Mouse (Mus musculus) gastrocnemius, adult 2 months (tissue): ENCODE data around the gene Tbc1d25. TPM values are rescaled to one million over a fixed set of nuclear protein-coding genes. Genes with fewer than 3 reads are reported as not detected.

Experiments used
- DNase-seq: peaks from one replicate; pipeline ENCODE4 v3.0.0; 2022
- H3K27ac ChIP-seq: fragments of 200-600 bp; 2 replicates; pipeline ENCODE4 v1.8.1; 2022; ENCODE audit warnings: mild to moderate bottlenecking
- H3K4me3 ChIP-seq: fragments of 200-600 bp; 2 replicates; pipeline ENCODE4 v1.8.1; 2022; ENCODE audit warnings: mild to moderate bottlenecking, moderate library complexity
- CTCF ChIP-seq: fragments of 200-600 bp; IDR thresholded peaks from 2 replicates; pipeline ENCODE4 v1.8.1; 2022; ENCODE audit warnings: antibody characterized with exemption, mild to moderate bottlenecking, moderate library complexity
- intact Hi-C: fragments of 180-260 bp; cut with DNase I; formaldehyde crosslinking; loops from one replicate; pipeline ENCODE4 v1.15.1; 2025
- total RNA-seq, 2 experiments: library from RNA; stranded (reverse); gene quantifications; 2 replicates each; pipeline ENCODE4 v1.2.3; 2021

Tbc1d25 gene
- total RNA-seq, 2 experiments from 2014 or later, result 3.1 to 3.2 TPM

DNA sequence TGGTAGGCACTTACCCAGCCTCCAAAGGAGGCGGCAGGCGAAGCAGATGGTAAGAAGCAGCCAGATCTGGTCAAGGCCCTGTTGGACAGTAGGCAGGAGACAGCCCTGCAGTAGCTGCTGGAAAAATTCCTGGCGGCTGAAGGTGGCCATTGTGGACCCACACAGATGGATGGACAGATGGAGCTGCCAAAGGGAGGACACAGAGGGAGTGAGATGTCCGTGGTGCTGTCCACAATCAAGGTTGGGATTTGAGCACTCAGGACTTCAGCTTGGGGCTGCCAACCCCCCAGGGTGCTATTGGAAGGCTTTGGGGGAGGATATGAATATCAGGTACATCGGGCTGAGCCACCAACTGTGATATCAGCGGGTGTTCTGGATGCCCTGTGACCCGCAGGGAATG lies 29.6 kb upstream of the Tbc1d25 start:
- DNase-seq, result no peak
- no peak overlapping the region for H3K27ac ChIP-seq
- intact Hi-C loops, result no loop called here
- H3K4me3 ChIP-seq, result peak overlapping the region; percentile 84
- no peak for TF ChIP-seq CTCF

DNA sequence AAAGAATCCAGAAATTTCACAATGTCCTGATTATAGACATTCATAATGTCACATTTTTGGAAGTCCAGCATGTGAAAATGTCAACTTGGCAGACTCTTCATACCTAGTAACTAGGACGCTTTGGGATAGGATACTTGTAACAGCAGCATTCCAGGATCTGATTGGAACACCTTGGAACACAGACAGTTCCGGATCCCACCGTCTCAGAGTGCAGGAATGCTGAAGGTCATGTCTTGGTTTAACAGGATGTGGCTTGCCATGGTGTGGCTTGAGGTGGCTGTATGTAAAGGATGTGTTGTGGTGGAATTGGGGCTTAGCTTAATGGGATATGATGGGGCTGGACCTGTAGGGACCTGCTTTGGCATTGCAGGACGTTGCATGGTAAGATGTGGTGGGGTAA lies 29.1 kb upstream of the Tbc1d25 start:
- intact Hi-C loops, result no loop called here
- DNase-seq, result no peak
- Histone ChIP-seq H3K4me3 (no peak overlapping the region), H3K27ac (no peak overlapping the region)
- no peak for TF ChIP-seq CTCF

DNA sequence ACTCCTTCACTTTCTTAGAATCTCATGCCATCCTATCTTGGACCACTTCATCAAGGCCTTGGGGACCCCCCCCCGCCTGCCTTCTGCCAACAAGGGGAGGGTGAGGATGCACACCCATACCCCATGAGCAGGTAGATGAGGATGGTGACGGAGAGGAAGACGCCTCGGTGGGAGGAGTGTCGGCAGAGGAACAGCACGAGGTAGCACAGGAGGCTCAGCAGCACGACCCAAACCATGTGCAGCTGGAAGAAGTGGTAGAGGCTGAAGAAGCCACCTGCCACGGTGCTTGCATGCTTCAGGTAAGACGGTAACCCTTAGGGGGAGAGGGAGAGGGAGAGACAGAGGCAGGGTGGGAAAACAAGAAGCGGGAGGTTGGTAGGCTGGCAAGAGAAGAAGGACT lies 28.1 kb upstream of the Tbc1d25 start:
- no peak for TF ChIP-seq CTCF
- no peak overlapping the region for H3K27ac ChIP-seq
- no peak for DNase-seq
- no peak overlapping the region for H3K4me3 ChIP-seq
- intact Hi-C loops, result no loop called here

DNA sequence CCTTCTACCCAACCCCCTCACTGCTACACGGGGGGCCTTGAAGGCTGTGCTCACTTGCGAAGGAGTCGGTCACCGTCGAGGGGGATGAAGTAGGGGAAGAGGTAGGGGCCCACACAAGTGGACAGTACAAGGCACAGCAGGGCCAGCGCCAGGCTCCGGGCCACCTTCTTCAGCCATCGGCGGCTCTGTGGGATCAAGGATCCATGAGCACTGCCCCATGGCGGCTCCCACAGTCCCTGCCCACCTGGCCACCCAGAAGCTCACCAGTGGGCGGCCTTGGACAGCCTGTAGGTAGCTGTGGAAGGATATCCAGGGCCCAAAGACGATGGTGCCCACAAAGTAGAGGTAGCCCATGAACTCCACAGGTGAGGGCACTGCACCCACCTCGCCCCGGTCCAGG lies 27.1 kb upstream of the Tbc1d25 start:
- intact Hi-C loops, result no loop called here
- DNase-seq, result no peak
- no peak overlapping the region for H3K4me3 ChIP-seq
- H3K27ac ChIP-seq, result no peak overlapping the region
- no peak for TF ChIP-seq CTCF

DNA sequence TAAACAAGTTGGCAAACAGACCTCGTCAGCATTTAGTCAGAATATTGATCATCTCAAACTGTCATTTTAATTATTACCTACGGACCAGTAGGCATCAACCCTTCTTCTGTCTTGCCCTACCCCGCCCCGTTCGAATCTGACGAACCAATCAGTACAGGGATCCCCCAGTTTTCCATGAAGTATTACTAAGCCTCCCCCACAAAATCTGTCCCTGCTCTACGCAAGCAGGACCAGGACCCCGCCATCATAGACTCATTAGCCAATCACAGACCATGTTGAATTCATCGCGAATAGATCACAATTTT lies 17.4 kb upstream of the Tbc1d25 start, which contains the start of gene Ebp:
TSS of gene Ebp (minus strand) at position 94 of the 305 bp plus-strand sequence.
- TF ChIP-seq CTCF, result no peak
- intact Hi-C loops, result loop anchor here (10.0 kb wide), 1 partner anchor 51 kb away; no protein-coding TSS in a partner anchor
- H3K4me3 ChIP-seq, result peak within 1 kb of the TSS; percentile 84

DNA sequence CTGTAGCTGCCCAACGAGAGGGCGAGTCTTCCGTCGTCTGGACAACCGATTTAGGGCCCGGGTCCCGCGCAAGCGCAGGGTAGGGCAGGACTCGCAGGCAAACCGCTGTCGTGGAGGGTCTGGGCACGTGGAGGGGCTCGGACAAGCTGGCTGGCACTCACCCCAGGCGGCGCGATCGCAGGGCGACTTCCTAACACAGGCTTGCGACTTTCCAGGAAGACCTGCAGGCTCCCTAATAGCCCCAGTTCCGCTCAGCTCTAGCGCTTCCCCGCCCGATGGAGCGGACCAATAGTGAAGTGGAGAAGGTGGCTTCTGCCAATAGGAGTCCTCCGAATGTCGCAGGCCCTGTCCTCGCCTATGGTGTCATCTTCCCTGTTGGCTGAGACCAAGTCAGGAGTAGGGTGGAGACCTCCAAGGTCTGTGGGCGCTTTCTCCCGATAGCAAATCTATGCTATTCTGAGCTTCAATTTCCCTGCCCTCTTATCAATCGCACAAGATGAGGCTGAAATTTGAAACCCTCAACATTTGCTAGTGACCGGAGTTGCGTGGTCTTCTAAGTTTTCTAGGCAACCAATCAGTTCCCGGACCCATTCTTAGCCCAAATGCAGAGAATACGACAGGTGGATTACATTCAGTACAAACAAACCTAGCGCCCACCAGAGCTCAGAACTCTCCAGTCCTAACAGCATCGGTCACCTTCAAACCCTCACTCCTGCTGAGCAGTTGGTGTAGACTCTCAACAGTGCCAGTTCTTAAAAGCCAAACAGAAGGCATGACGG lies 16.8 kb upstream of the Tbc1d25 start:
- no peak for TF ChIP-seq CTCF
- DNase-seq, result peak; percentile 87
- peak overlapping the region; percentile 84 for H3K4me3 ChIP-seq
- intact Hi-C loops, result loop anchor here (10.0 kb wide), 1 partner anchor 52 kb away; no protein-coding TSS in a partner anchor
- H3K27ac ChIP-seq, result peak overlapping the region; percentile 86

More for the DNA sequence above, 17.4 kb upstream of the Tbc1d25 start, which contains the start of gene Ebp:
- H3K27ac ChIP-seq, result peak within 1 kb of the TSS; percentile 86
- DNase-seq, result no peak

DNA sequence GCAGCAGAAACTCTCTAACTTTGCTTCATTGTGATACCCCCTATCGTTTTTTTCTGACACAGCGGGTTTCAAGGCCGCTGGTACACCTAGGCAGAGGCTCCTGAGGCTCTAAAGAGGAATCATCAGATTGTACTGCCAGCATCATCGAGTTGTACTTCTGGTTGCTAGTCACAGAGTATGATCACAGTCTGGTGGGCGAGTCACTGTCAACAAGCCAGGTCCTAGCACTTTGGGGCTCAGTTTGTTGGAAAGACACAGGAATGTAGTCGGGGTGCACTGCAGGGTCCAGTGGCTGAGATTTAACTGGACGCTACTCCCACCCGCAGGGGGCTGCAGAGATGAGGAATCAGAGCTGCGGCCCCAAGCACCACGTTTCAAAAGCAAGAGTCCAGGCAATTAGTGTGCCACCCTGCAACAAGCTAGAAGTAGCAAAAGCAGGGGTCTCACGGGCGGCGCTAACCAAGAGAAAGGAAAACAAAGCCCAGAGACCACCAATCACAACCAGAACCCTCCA lies 16.2 kb upstream of the Tbc1d25 start:
- DNase-seq, result no peak
- intact Hi-C loops, result loop anchor here (10.0 kb wide), 1 partner anchor 53 kb away; no protein-coding TSS in a partner anchor
- no peak for TF ChIP-seq CTCF
- Histone ChIP-seq H3K4me3 (peak overlapping the region; percentile 84), H3K27ac (peak overlapping the region; percentile 86)

DNA sequence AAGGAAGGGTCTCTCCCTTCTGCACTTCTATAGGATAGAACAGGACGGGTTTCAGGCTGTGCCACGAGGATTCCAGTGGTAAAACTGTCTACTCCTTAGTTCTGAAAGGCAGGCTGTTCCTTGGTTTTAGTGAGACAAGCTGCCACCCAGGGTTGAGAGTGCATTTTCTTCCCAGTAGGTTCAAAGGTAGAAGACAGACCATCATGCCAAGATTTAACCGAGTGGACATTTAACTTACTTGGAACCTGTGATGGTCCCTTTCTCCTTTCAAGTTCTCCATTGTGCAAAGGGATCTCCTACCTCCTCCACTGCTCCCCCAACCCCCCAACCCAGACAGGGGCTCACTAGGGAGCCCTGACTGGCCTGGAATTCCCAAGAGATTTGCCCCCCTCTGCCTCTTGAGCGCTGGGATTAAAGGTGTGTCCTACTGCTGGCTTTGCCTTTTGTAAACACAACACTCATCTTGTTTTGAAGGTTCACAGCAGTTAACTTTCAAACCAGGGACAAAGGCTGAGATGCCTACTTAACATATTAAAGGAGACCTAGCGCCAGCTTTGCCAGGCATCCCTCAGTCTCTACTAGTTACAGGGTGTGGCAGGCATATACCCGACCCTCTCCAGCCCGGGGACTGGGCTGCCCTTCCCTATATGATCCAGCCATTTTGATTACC lies 7.0 kb upstream of the Tbc1d25 start:
- H3K27ac ChIP-seq, result no peak overlapping the region
- no peak for DNase-seq
- no peak for TF ChIP-seq CTCF
- intact Hi-C loops, result no loop called here
- H3K4me3 ChIP-seq, result no peak overlapping the region

DNA sequence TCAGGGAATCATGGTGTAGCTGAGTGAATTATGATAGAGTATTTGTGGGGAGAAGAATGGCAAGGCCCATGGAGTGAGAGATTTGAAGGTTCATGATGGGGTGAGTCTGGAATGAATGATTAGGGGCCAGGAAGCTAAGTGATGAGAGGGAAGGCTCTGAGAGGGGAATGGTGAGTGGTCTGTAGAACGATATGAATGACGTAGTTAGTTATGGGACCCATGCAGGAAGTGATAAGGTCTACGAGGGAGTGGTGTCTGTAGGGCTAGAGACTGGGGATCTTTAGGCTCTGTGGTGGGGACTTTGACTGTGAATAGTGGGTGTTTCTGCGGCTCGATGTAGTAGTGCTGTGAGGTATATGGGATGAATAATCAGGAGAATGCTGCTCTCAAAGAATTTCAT lies 3.7 kb upstream of the Tbc1d25 start:
- no peak for DNase-seq
- no peak for TF ChIP-seq CTCF
- no peak overlapping the region for H3K27ac ChIP-seq
- intact Hi-C loops, result no loop called here
- no peak overlapping the region for H3K4me3 ChIP-seq

DNA sequence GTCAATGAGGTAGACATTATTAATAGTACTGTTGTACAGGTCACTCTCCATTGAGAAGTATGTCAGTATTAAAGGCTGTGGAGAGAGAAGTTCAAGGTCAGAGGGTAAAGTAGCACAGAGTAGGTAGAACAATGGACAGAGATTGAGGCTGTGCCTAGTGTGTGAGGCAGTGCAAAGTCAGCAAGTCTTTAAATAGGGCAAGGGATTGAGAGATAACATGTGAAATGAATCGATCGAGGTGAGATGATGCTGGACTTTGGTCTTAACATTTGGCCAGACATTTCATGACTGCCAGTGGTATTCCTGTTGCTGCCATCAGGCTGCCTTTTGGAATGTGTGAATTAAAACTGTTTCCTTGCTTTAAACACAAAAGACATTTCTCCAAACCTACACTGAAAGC lies 2.9 kb upstream of the Tbc1d25 start:
- TF ChIP-seq CTCF, result no peak
- no peak for DNase-seq
- intact Hi-C loops, result no loop called here
- H3K27ac ChIP-seq, result no peak overlapping the region
- no peak overlapping the region for H3K4me3 ChIP-seq

DNA sequence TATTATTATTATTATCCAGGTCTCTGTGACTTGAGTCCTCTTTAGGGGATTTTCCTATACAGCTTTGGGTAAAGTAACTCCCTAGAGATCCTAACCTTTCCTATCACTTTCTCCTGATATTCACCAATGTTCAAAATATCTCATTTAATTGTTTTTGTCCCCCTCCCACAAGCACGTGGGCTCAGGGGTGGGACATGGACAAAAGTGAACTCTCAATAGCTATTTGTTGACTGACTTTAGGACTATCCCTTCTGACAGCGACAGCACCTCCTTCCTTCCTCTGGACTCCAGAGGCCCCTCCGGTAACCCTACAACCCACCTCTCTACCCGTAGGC lies 845 bp downstream of the Tbc1d25 start:
- H3K4me3 ChIP-seq, result peak overlapping the region; percentile 78
- no peak for TF ChIP-seq CTCF
- intact Hi-C loops, result no loop called here
- peak overlapping the region; percentile 89 for H3K27ac ChIP-seq
- no peak for DNase-seq

DNA sequence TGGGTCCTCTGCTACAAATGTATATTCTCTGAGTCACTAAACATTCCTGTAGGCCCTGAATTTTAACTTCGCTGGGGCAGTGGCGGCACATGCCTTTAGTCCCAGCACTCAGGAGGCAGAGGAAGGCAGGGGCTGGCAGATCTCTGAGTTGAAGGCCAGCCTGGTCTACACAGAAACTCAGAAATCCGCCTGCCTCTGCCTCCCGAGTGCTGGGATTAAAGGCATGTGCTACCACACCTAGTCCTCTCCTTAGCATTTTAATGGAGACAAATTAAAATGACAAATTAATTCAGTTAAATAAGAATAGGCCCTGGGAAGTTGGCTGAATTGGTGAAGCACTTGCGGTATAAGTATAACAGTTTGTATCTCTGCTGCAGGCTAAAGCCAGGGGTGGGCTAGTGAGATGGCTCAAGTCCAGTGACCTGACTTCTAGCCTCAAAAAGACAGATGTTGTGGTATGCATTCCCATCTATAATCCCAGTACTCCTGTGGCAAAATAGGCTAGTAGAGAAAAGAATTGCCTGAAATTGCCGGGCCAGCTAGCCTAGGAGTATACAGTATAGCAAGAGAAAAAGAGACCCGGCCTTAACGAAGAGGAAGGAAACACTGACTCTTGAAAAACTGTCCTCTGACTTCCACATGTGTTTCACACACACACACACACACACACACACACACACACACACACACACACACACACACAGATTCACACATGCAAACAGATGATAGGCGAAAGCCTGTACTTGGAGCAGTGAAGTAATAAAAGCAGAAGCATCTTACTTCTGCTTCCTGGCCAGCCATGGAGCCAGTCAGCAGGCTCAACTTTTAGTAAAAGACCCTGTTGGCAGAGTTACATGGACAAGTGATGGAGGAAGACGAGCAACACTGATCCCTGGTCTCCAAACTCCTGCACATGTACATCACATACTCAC lies 8.0 kb downstream of the Tbc1d25 start:
- Histone ChIP-seq H3K4me3 (no peak overlapping the region), H3K27ac (no peak overlapping the region)
- DNase-seq, result no peak
- TF ChIP-seq CTCF, result no peak
- intact Hi-C loops, result no loop called here
